Mouse (Mus musculus): ENCODE measurements around the gene Arhgap24. TPM values are rescaled to one million over a fixed set of nuclear protein-coding genes. Genes with fewer than 3 reads are reported as not detected.

Arhgap24 gene
- total RNA-seq, 2 experiments from 2014 or later = 8.7 to 9.1 TPM

DNA sequence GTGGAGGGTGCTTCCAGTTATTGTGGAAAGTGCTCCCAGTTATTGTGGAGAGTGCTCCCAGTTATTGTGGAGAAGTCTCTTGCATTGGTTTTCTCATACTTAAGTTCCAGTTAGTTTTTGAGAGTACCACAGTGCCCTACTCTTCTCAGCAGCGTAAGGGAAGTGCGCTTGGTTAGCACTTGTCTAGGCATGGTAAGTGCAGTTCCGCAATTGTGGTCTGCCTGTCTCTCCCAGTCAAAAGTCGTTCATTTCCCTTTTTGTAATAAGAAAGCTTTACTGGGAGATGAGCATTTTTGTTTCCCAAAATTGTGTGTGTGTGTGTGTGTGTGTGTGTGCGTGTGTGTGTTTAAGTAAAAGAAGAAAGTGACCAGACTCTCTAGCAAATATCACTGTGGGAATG lies 17.6 kb downstream of the Arhgap24 start:
- no peak for DNase-seq (ENCODE audit: low spot score in 2 of 2)

DNA sequence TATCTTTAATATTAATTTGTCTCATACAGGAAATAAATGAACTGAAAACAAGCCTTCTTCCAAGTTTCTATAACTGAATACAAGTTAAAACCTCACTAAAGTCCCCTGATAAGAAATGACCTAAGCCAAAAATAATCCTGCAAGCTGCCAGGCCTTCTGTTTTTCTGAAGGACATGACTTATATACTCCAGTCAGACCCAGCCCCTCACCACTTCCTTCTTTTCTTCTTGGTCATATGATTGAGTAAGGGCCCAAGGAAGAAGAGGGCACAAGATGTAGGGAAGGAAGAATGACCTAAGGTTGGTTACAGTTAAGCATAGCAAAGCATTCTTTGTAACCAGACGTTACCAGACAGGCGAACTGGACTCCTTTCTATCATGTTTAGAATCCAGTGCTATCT lies 21.1 kb downstream of the Arhgap24 start:
- DNase-seq (ENCODE audit: low spot score in 2 of 2) = no peak

DNA sequence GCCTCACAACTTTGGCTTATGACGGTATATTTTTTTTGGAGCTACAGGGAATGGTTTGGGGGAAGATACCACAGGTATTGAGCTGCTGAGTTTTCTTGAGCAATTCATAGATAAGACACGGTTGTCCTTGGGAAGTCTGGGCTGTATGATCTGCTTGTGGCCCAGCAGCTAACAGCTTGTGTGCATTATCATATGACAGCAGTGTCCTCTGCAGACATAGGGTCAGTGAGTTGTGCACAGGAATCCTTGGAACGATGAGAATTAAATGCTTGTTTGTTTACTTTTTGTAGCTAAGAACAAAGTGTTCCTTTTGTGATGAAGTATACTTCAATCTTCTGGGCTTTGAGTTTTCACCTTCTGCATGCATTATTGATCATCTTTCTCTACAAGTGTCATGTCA lies 21.9 kb downstream of the Arhgap24 start:
- DNase-seq (ENCODE audit: low spot score in 2 of 2) = no peak

DNA sequence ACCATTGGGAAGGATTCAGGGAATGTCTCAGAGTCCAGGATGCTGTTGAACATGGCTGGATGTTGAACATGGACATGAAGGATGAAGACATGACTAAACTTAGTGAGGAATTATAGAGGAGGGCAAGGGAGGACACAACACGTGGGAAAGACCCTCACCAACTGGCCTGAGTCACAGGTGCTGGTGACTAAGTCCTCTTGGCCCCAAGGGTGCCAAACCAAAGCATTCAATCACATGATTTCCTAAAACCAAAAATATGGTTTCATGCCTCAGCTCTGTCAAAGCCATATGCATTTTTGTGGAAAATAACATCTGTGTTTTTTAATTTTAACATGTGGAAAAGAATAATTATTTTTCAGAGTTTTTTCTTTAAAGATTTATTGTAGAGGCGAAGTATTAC lies 22.7 kb downstream of the Arhgap24 start:
- no peak for DNase-seq (ENCODE audit: low spot score in 2 of 2)

DNA sequence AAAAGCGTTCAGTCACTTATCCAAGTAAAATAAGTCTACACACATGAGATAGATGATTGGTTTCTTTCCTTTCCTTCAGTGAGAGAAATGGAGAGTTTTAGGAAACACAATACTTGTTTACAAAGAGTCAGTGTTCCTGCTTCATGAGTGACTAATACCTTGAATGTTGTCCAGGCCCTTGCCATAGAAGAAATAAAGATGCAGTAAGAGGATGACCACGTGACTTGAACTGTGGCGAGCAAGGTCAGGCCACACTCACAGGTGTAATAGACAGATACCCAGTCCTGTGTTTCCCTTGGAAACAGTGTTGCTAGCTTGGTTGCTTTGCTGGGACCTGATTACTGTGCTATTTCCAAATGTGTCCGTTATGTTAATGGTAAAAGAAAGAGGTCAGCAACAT lies 23.4 kb downstream of the Arhgap24 start:
- DNase-seq (ENCODE audit: low spot score in 2 of 2) = no peak

DNA sequence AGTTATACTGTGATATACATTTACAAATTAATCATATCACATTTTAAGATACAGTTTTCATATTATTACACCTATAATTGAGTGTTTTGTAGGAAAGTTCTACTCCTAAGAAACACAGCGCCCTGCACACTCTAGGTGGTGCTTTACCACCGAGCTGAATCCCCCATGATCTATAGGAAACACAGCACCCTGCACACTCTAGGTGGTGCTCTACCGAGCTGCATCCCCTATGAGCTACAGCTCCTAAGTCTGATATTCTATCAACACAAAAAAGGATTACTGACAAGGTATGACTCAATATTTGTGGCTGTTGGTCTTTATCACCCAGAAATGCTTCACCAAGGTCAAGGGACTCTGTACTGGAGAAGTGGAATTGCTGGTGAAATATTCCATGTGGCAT lies 27.0 kb downstream of the Arhgap24 start:
- DNase-seq (ENCODE audit: low spot score in 2 of 2) = no peak

DNA sequence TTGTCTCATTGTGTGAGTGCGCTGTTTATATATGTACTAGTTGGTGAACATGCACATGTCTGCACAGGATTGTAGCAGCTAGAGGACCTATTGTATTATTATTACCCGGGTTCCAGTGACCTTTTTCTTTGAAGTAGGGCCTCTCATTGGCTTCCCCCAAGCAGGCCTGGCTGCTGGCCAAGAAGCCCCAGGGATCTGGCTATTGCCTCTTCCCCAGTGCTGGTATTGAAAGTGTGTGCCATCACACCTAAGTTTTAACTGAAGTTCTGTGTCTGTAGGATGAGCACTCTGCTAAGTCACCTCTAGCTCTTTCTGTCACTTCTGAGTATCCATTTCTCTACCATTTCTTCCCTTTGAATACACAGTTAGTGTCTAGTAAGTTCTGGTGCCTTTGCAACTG lies 28.2 kb downstream of the Arhgap24 start:
- no peak for DNase-seq (ENCODE audit: low spot score in 2 of 2)

DNA sequence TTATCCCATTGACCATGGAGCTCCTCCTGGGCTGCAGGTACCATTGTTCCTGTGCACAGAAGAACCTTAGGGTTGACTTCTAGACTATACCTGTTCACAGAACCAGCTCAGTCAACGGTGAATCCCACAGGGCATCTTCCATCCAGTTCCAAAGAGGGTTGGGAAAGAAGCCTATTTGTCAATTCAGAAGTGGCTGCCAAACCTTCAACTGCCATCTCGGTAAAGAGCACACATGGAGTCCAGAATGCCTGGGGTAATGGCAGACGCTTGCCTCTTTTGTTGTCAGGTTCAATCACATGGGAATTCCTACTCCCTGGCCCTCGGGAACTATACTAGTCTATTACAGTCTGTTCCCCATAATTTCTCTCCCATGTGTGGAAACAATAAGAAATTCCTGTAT lies 30.5 kb downstream of the Arhgap24 start:
- no peak for DNase-seq (ENCODE audit: low spot score in 2 of 2)

DNA sequence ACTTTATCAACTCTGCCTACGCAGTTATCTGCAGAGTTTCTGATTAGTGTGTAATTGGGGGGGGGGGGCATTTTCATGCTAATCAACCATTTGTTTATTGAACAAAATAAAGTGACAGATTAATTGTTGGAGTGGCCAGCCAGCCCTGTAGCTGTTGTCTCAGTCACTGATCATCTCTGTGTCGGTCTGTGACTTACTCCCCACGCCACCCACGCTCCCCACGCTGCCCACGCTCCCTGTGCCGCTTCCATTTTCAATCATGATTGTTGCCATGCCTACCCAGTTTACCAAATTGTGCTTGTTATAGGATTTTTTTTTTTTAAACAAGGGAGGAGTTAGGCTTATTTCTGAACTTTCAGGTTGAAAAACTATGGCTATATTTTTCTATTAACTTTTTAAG lies 34.3 kb downstream of the Arhgap24 start:
- peak in 1 of 2 experiments; percentile 55 for DNase-seq (ENCODE audit: low spot score in 2 of 2)

DNA sequence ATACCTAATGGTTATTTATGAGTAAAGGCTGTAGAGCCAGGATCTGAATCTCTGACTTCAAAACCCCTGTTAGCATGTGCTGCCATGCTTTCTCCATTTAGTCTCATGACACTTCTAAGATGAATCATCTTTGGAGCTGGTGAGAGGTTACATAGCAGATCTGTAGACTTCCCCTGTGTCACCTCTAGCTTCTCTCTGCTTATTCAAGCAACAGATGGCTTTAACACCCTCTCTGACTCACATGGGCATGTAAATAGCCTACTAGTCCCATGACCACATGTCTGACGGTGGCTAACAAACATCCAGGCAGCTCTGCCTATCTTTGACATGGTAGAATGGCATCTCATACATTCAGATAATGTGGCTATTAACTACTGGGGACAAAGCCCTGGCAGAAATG lies 39.3 kb downstream of the Arhgap24 start:
- no peak for DNase-seq (ENCODE audit: low spot score in 2 of 2)

DNA sequence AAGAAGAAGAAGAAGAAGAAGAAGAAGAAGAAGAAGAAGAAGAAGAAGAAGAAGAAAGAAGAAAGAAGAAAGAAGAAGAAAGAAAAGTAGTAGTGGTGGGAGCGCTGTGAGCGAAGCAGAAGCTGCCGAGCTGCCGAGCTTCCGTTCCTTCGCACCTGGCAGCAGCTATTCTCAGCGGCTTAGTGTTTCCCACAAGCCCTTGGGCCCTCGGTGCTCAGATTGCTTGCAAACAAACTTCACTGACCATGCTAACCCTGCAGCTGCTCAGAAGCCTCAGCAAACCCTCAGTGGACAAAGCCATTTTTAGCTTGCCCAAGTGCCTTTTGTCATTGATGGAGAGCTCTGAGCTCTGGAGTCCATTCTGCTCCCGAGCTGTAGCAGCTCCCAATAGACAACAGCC lies 54.1 kb downstream of the Arhgap24 start:
- no peak for DNase-seq (ENCODE audit: low spot score in 2 of 2)

DNA sequence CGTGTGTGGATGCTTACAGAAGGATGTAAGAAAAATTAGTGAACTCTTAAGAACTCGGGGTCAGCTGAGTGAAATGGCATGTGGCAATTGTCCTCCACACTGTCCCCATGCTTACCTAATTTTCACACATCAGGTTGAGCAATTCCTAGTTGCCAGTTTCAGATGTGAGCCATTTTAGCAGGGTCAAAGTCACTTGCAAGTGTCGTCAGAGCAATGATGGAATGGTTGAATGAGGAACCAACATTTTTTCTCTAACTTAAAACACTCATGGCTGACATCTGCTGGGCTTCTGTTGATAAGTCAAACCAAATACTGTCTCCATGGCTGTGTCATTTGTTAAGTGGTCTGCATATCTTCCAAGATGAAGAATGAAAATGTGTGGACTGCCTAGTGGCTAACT lies 56.6 kb downstream of the Arhgap24 start:
- no peak for DNase-seq (ENCODE audit: low spot score in 2 of 2)

DNA sequence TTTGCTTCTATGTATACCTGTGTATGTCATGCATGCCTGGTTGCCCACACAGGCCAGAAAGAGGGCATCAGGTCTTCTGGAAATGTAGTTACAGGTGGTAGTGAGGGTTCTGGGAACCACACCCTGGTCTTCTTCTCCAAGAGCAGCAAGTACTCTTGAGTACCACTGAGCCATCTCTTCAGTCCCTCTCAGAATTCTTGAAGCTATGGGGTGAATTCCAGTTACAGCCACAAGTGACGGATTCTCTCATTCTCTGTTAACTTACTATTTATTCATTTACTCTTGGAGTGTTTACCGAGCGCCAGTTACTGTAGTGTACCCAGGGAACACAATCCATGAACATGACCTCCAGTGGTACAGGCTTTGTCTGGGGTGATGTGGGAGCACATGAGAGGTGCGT lies 65.1 kb downstream of the Arhgap24 start:
- DNase-seq (ENCODE audit: low spot score in 2 of 2) = no peak

DNA sequence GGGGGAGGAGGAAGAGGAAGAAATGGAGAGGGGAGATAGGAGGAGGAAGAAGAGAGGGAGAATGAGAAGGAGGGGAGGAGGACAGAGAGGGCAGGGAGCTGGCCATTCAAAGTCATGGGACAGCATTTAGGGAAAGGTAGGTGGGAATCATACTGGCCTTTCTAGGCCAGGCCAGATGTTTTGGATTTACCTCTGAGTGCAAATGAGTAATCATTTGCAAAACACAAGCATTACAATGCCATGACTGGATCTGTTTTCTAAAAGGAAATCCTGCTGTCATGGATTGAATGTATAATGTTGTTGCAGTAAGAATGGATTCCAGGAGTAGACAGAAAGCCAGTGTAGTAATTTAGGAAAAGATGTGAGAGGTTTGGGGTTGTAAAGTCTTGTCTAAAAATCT lies 66.6 kb downstream of the Arhgap24 start:
- DNase-seq (ENCODE audit: low spot score in 2 of 2) = no peak

DNA sequence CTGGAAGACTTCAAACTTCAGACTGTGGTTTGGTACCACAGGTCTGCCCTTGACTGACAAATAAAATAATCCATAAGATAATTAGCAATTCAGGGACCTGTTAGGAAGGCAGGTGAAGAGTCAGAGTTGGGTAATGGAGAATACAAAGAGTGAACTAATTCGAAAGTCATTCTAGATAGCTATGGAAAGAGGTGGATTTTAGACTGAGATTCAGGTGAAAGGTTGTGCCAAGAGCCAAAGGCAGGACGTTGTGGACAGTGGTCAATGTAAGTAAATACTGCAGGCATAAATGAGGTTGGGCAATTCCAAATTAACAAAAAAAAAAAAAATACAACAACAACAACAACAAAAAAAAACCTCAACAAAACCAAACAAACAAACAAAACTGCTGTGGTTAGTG lies 67.2 kb downstream of the Arhgap24 start:
- DNase-seq (ENCODE audit: low spot score in 2 of 2) = no peak

DNA sequence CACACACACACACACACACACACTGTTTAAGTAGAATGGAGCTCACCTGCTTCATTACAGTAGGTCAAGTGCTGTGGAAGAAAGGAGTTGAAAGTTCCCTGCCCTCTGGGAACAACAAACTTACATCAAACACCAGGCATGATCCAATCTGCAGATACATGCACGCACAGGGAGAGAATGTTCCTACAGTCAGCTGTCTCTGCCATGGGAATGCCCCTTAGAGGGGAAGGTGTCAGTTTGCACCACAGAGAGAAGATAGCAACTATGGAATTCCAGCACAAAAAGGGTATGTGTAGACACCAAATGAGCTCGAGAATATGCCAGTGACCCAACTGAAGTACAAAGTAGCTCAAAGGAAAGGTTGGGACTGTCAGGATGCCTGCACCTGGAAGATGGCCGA lies 69.0 kb downstream of the Arhgap24 start:
- DNase-seq (ENCODE audit: low spot score in 2 of 2) = no peak

DNA sequence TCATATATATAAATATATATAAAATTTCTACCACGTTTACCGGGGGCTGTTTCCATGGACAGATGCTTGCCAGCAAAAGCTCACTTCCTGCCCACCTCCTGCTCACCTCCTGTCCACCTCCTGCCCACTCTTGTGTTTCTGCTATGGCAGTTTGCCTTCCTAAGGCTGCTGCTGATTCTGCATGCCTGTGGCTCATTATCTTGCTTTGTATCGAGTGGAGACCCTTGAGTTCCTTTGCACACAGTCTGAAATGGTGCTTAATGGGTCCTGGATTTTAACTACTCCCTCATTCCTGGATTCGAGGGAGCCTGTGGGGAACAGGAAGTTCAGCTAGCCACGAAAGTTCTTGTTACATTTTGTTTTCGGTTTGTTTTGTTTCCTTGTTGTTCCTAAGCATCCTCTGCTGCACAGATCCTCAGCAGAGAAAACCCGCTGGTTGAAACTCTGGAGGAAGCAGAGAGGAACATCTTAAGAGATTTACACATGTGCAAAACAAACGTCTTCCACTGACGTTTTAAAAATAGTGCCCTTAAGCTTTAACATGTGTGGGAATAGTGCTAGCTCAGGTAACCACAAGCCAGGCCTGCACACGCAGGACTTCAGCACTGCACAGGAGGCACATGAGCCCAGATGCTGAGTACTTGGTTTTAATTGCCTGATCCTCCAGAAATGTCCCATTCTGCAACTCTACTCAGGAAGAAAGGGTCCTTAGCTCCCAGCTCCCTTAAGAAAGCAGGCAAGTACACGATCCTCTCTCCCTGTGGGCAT lies 69.9 kb downstream of the Arhgap24 start:
- DNase-seq (ENCODE audit: low spot score in 2 of 2) = no peak

DNA sequence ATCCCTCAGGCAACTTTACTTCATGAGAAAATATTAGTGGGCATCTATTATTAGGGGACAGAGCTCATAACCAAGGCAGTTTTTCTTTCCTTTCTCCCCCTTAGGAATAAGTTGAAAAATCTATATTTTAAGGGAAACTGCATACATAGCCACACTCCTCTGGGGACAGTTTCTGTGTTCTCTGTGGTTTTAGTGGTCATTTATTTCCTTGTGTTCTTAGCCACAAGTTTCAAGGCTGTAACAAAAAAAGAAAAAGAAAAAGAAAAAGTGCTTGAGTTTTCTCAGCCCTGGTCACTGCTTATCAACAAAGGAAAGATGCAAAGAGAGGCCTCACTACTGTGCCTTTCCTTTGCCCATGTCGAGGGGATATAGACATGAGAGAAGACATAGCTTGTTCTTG lies 71.3 kb downstream of the Arhgap24 start:
- DNase-seq (ENCODE audit: low spot score in 2 of 2) = no peak

DNA sequence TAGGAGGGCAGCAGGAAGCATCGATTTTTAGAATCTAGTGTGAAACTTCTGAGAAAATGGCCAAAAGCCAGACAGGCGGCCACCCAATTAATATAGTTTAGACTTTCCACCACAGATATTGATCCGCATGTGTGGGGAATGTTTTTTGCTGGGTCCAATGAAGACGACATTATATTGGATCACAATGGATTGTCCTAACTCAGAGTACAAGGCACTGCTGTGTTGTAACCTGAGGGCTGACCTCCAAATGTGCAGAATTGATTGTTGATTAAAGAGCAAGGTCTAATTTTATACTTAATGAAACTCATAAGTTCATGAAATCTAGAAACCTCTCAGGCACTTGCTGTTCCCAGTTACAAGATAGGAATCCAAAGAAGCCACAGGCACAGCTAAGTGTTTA lies 74.8 kb downstream of the Arhgap24 start:
- DNase-seq (ENCODE audit: low spot score in 2 of 2) = no peak

DNA sequence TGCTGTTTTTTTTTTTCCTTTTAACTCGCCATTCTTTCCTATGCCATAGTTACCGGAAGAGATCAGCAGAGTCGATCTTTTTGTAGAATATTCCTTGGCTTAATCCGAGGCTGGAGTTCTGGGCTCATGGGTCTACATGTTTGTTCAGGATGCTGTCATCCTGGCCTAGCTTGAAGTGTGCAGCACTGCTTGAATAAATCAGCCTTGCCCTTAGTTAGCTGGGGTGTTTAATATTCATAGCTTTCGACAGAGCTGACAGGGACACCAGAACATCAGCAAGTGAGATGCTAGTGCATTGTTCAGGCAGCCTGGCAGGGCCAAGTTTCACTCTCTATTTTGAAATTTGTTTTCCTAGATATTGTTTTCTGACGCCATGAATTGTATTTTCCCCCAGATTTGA lies 79.1 kb downstream of the Arhgap24 start:
- DNase-seq (ENCODE audit: low spot score in 2 of 2) = no peak

DNA sequence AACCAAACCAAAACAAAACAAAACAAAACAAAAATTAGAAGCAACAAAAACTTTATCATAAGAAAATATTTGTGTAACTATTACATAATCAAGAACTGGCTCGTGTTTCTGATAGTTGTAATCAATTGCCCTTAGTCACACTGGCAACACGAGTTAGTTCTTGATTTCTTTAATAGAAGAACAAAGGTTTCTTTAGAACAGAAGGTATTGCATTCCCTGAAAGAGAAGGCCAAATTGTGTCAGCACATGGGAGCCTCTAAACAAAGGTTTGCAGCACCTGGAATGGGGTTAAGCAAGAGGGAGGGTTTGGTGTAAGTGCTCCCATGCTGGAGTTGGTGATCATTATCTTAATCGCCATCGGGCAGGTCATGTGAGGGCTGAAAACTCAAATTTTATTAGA lies 82.8 kb downstream of the Arhgap24 start:
- DNase-seq (ENCODE audit: low spot score in 2 of 2) = no peak

DNA sequence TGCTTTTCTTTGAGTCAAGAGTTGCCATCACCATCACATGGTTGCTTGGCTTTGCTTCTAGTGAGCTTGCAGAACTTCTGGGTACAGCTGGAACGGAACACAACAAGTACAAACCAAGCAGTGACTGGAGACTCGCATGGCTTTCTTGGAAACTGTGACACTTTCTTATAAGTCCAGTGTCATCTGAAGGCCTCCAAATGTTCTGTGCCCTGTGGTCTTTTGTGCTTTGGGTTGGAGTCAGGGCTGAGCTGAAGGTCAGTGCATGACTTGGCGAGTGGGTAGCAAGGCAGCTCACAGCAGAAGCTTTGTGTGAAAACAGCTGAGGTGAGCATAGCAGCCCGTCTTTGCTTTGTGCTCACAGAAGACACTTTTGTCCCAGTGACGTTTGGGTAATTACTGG lies 87.6 kb downstream of the Arhgap24 start:
- DNase-seq (ENCODE audit: low spot score in 2 of 2) = no peak

DNA sequence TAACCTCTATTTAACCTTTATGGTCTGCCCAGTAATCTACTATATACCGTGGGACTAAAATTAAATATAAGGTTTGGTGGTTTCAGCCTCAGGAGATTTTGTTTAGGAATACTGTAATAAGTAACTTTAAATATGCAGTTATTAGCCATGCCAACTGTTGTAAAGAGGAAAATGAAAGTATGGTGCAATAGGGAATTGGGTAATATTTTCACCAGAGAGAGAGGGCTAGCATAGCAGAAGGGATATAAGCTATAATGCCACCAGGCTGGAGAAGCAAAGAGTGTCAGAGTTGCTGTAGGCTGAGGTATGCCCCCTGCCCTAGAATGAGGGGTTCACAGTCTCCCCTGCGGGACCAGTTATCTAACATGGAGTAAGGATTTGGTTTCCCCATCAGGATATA lies 90.3 kb downstream of the Arhgap24 start:
- DNase-seq (ENCODE audit: low spot score in 2 of 2) = no peak

DNA sequence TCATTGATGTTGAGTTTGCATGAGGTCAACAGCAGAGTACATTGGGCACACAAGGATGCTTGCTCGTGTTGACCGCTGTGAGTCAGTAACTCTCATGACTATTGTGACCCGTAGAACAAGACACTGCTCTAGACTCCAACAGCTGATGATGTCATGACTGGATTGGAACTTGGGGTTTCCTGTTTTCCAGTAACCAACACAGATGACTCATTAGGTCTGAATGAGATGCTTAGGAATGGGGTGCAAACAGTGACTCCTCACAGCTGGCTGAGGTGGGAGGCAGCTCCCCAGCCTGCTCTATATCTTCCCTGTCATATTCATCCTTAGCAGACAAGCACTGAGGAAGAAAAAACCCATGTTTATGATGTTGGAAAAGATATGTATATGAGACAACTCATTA lies 95.6 kb downstream of the Arhgap24 start:
- DNase-seq (ENCODE audit: low spot score in 2 of 2) = no peak
